Mouse (Mus musculus) spleen, adult 2 months (tissue): ENCODE measurements around the gene Gm26920. TPM values are rescaled to one million over a fixed set of nuclear protein-coding genes. Genes with fewer than 3 reads are reported as not detected.

Experiments
- DNase-seq, 2 experiments: peaks; one replicate each; pipeline versions ENCODE4 v3.0.0 to v3.0.0-alpha.2; 2012 to 2021; ENCODE audit warnings: low spot score in 2 of 2, low read depth in 1 of 2
- H3K27ac ChIP-seq: fragments of 200-500 bp; 2 replicates; pipeline ENCODE4 v1.5.1; 2012; ENCODE audit warnings: low read length, inconsistent platforms; ENCODE audit not compliant: insufficient read depth
- H3K27me3 ChIP-seq: fragments of 200-500 bp; 2 replicates; pipeline ENCODE4 v1.6.1; 2012; ENCODE audit warnings: mild to moderate bottlenecking, moderate library complexity, low read length, inconsistent platforms; ENCODE audit not compliant: control insufficient read depth, insufficient read depth
- H3K36me3 ChIP-seq: fragments of 200-500 bp; 2 replicates; pipeline ENCODE4 v1.6.1; 2012; ENCODE audit warnings: mild to moderate bottlenecking, low read length, inconsistent platforms; ENCODE audit not compliant: control insufficient read depth, insufficient read depth
- H3K4me1 ChIP-seq: fragments of 200-500 bp; 2 replicates; pipeline ENCODE4 v1.6.1; 2011; ENCODE audit warnings: inconsistent platforms; ENCODE audit not compliant: control insufficient read depth, insufficient read depth, insufficient read length
- H3K4me3 ChIP-seq: fragments of 200-500 bp; 2 replicates; pipeline ENCODE4 v1.5.1; 2011; ENCODE audit warnings: mild to moderate bottlenecking, inconsistent platforms; ENCODE audit not compliant: insufficient read depth, insufficient read length; ENCODE audit errors: extremely low read depth
- CTCF ChIP-seq: fragments of 200-500 bp; IDR thresholded peaks from 2 replicates; pipeline ENCODE4 v1.5.1; 2011; ENCODE audit warnings: mild to moderate bottlenecking, inconsistent platforms; ENCODE audit not compliant: insufficient read depth, insufficient read length, insufficient replicate concordance; ENCODE audit errors: extremely low read depth
- POLR2A ChIP-seq: fragments of 200-500 bp; IDR thresholded peaks from 2 replicates; pipeline ENCODE4 v1.6.1; 2011; ENCODE audit warnings: low read depth, low read length, inconsistent platforms
- WGBS: fragments of 180-500 bp; shearing (Covaris S2); methylation state at CpG from one replicate; pipeline ENCODE4 v1.1.7; 2018; 5-methylcytosine and 5-hydroxymethylcytosine counted together
- polyA plus RNA-seq: library from polyadenylated mRNA; depleted of rRNA; stranded (reverse); fragments of >200 nt; gene quantifications from 2 replicates; pipeline ENCODE4 v1.2.3, GENCODE M21; 2012

The Gm26920 gene
- polyA plus RNA-seq, 1 experiment: not detected

DNA sequence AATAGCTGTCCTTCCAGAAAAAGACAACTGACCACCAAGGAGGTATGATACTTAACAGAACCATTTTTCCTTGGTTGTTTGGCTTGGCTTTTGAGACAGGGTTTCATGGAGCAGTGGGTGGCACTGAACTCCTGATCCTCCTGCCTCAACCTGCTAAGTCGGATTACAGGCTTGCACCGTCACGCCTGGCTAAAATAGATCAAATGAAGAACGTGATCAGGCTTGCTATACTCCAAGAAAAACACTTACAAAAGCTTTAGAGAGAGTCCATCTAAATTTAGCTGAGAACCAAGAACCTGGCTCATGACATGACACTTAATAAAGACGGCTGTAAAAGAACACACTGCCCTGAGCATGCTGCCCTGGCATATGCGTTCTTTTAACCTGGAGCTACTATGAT lies 29.9 kb downstream of the Gm26920 start:
- no peak for DNase-seq
- H3K27ac ChIP-seq: no peak overlapping the region
- TF ChIP-seq POLR2A: no peak
- TF ChIP-seq CTCF: no peak
- no peaks in the 10 kb centered on the region for H3K27me3 ChIP-seq
- no peak overlapping the region for H3K4me3 ChIP-seq
- H3K36me3 ChIP-seq: peaks cover 21% of the 10 kb centered on the region
- 93% methylated on average over 6 of the region's 6 CpGs for WGBS
- H3K4me1 ChIP-seq: no peaks in the 10 kb centered on the region

- Histone ChIP-seq H3K36me3 (peaks cover 5% of the 10 kb centered on the region), H3K27ac (no peak overlapping the region), H3K4me3 (no peak overlapping the region), H3K4me1 (no peaks in the 10 kb centered on the region), H3K27me3 (no peaks in the 10 kb centered on the region)
- DNase-seq: no peak
- TF ChIP-seq POLR2A (no peak), CTCF (no peak)
- WGBS: 34% methylated on average over 3 of the region's 3 CpGs
Measured at GRCm38 (mm10) chr7:30053591-30053990, 36.6 kb downstream of the Gm26920 start.

GRCm38 (mm10) chr7:30050882-30051548 lies 39.2 kb downstream of the Gm26920 start, which contains the start of gene Zfp14:
Gene Zfp14 (minus strand): TSS chr7:30051380.
- Histone ChIP-seq H3K4me3 (peak within 1 kb of the TSS; percentile 91), H3K27ac (peak within 1 kb of the TSS; percentile 79), H3K36me3 (no peaks in the 10 kb centered on the region), H3K27me3 (no peaks in the 10 kb centered on the region), H3K4me1 (no peaks in the 10 kb centered on the region)
- TF ChIP-seq POLR2A (peak; percentile 65), CTCF (no peak)
- peak; percentile 55 to 93 for DNase-seq
- under 1% methylated on average over 40 of the region's 40 CpGs for WGBS

GRCm38 (mm10) chr7:30048126-30048525 lies 42.1 kb downstream of the Gm26920 start:
- DNase-seq: no peak
- Histone ChIP-seq H3K36me3 (no peaks in the 10 kb centered on the region), H3K27me3 (no peaks in the 10 kb centered on the region), H3K27ac (no peak overlapping the region), H3K4me1 (peaks cover 5% of the 10 kb centered on the region; the same call in 1 of the 2 replicates), H3K4me3 (no peak overlapping the region)
- 93% methylated on average over 4 of the region's 4 CpGs for WGBS
- no peak for TF ChIP-seq POLR2A
- no peak for TF ChIP-seq CTCF

GRCm38 (mm10) chr7:30044354-30044753 lies 45.9 kb downstream of the Gm26920 start:
- Histone ChIP-seq H3K4me3 (no peak overlapping the region), H3K36me3 (no peaks in the 10 kb centered on the region), H3K27ac (no peak overlapping the region), H3K27me3 (no peaks in the 10 kb centered on the region), H3K4me1 (peaks cover 5% of the 10 kb centered on the region; the same call in 1 of the 2 replicates)
- no peak for DNase-seq
- TF ChIP-seq CTCF (no peak), POLR2A (no peak)
- WGBS: 44% methylated on average over 9 of the region's 9 CpGs

- TF ChIP-seq POLR2A: no peak
- peaks cover 6% of the 10 kb centered on the region for H3K36me3 ChIP-seq
- H3K4me3 ChIP-seq: no peak overlapping the region
- 94% methylated on average over 12 of the region's 12 CpGs for WGBS
- DNase-seq: no peak
- no peak overlapping the region for H3K27ac ChIP-seq
- no peaks in the 10 kb centered on the region for H3K4me1 ChIP-seq
- H3K27me3 ChIP-seq: no peaks in the 10 kb centered on the region
Measured at GRCm38 (mm10) chr7:30034331-30034730, 55.9 kb downstream of the Gm26920 start.

DNA sequence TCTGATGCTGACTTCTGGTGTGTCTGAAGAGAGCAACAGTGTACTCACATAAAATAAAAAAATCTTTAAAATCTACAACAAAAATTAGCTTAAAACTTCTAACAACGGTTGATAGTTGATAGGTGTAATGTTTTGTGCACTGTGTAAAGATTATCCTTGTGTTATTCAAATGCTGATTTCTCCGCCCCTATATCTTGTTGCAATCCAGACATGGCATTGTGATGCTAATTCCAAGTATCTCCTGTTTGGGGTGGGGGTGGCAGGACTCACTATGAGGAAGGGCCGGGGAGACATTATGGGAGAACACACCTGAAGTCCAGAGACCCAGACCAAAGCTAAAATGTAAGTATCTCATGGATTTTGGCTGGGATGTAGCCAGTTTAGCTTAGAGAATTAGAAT lies 58.8 kb downstream of the Gm26920 start:
- Histone ChIP-seq H3K4me3 (no peak overlapping the region), H3K27me3 (no peaks in the 10 kb centered on the region), H3K27ac (no peak overlapping the region), H3K4me1 (no peaks in the 10 kb centered on the region), H3K36me3 (no peaks in the 10 kb centered on the region)
- TF ChIP-seq CTCF: no peak
- no peak for TF ChIP-seq POLR2A
- WGBS: 85% methylated on average over 3 of the region's 3 CpGs
- DNase-seq: no peak
